Mouse (Mus musculus) embryonic fibroblast, embryonic 13.5 days (primary cell): ENCODE results near the gene Stub1.

Experiments used
- CTCF ChIP-seq: IDR thresholded peaks from 2 replicates; pipeline ENCODE4 v1.5.1; 2011; ENCODE audit warnings: mild to moderate bottlenecking, control low read depth, low read length, moderate library complexity, borderline replicate concordance; ENCODE audit not compliant: insufficient read depth
- POLR2A ChIP-seq: IDR thresholded peaks from 2 replicates; pipeline ENCODE4 v1.6.1; 2011; ENCODE audit warnings: low read depth, mild to moderate bottlenecking, control low read depth, low read length, moderate library complexity

DNA sequence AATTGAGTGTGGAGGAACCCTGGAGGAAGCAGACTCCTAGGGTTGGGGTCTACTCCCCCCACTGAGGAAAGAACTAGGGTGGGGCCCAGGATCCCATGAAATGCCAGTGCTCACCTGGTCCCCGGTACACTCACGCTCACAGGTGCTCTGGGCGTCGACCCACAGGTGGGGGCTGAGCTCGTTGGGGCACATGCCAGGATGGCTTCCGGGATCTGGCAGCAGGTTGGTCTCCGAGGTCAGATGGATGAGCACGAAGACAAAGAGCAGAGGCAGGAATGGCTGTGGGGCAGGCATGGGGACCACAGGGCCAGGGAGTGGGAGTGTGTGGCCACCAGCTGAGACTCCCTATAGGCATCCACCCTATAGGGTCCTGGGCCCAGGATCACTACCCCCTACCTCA, 46.5 kb upstream of the Stub1 start:
- TF ChIP-seq POLR2A (no peak), CTCF (no peak)
